Mouse (Mus musculus) heart, embryonic 14.5 days (tissue): ENCODE data around the gene Gps2. TPM values are rescaled to one million over a fixed set of nuclear protein-coding genes. Genes with fewer than 3 reads are reported as not detected.

Experiments
- ATAC-seq: fragments of 200-750 bp; cut with Nextera tagmentation; 2 replicates; pipeline ENCODE4 v1.8.0; 2017; ENCODE audit warnings: low read depth, moderate TSS enrichment; ENCODE audit not compliant: insufficient number of reproducible peaks, insufficient read depth, low FRiP score
- H3K27ac ChIP-seq, 2 experiments: fragments of 200-500 bp in 1 of 2; fragments of 300-500 bp in 1 of 2; sonication (generic) in 1 of 2; replicated peaks in 1 of 2; 2 replicates each; pipeline ENCODE4 v1.5.1; 2012 to 2014; ENCODE audit warnings: low read depth in 2 of 2, low read length in 2 of 2, control low read depth in 1 of 2, mild to moderate bottlenecking in 1 of 2, mixed read lengths in 1 of 2; ENCODE audit not compliant: control insufficient read depth in 1 of 2, insufficient read depth in 1 of 2
- H3K27me3 ChIP-seq: fragments of 300-500 bp; sonication (generic); 2 replicates; pipeline ENCODE4 v1.6.1; 2014; ENCODE audit warnings: mild to moderate bottlenecking, low read length, control low read depth; ENCODE audit not compliant: control insufficient read depth, insufficient read depth
- H3K36me3 ChIP-seq: fragments of 300-500 bp; sonication (generic); 2 replicates; pipeline ENCODE4 v1.6.1; 2014; ENCODE audit warnings: mild to moderate bottlenecking, control low read depth, low read length, mixed read lengths; ENCODE audit not compliant: control insufficient read depth, insufficient read depth
- H3K4me1 ChIP-seq, 2 experiments: fragments of 200-500 bp in 1 of 2; fragments of 300-500 bp in 1 of 2; sonication (generic) in 1 of 2; 2 replicates each; pipeline ENCODE4 v1.6.1; 2012 to 2014; ENCODE audit warnings: low read length in 2 of 2, control low read depth in 1 of 2, mixed read lengths in 1 of 2; ENCODE audit not compliant: control insufficient read depth in 2 of 2, insufficient read depth in 2 of 2
- H3K4me2 ChIP-seq: fragments of 300-500 bp; sonication (generic); 2 replicates; pipeline ENCODE4 v1.6.1; 2014; ENCODE audit warnings: mild to moderate bottlenecking, low read length
- H3K4me3 ChIP-seq, 2 experiments: fragments of 200-500 bp in 1 of 2; fragments of 300-500 bp in 1 of 2; sonication (generic) in 1 of 2; 2 replicates each; pipeline ENCODE4 v1.5.1; 2012 to 2014; ENCODE audit warnings: low read length in 2 of 2, mild to moderate bottlenecking in 2 of 2, control low read depth in 1 of 2, low read depth in 1 of 2, moderate library complexity in 1 of 2; ENCODE audit not compliant: control insufficient read depth in 1 of 2, insufficient read depth in 1 of 2
- H3K9ac ChIP-seq: fragments of 300-500 bp; sonication (generic); 2 replicates; pipeline ENCODE4 v1.6.1; 2014; ENCODE audit warnings: mild to moderate bottlenecking, low read length
- H3K9me3 ChIP-seq: fragments of 300-500 bp; sonication (generic); 2 replicates; pipeline ENCODE4 v1.6.1; 2016; ENCODE audit warnings: low read length, control low read depth; ENCODE audit not compliant: control insufficient read depth
- WGBS: fragments of 180-500 bp; shearing (Covaris S2); extraction: QIAGEN DNeasy Blood & Tissue Kit; methylation state at CpG from one replicate; pipeline ENCODE4 v1.1.7; 2014; 5-methylcytosine and 5-hydroxymethylcytosine counted together
- polyA plus RNA-seq: library from polyadenylated mRNA; unstranded; fragments of >200 nt; fragmentation: Nextera tagmentation; extraction: Ambion mirVana; gene quantifications from 2 replicates; pipeline ENCODE4 v1.2.1, GENCODE M21; 2014

Gene Gps2
- polyA plus RNA-seq, 1 experiment from 2014 or later = 45.2 TPM

DNA sequence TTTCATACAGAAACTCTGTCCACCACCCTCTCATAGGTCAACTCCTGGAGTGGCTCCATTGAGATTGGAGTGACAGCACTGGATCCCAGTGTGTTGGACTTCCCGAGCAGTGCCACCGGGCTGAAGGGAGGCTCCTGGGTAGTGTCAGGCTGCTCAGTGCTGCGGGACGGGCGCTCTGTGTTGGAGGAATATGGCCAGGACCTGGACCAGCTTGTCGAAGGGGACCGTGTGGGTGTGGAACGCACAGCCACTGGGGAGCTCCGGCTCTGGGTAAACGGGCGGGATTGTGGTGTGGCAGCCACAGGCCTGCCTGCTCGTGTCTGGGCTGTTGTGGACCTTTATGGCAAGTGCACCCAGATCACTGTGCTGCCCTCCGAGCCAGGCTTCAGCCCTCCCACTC is 10.7 kb upstream of the Gps2 start:
- WGBS = 83% methylated on average over 13 of the region's 13 CpGs
- peaks cover 14 to 27% of the 10 kb centered on the region in 2 experiments for H3K4me1 ChIP-seq
- no peaks in the 10 kb centered on the region for H3K27me3 ChIP-seq
- H3K4me3 ChIP-seq = peak overlapping the region in 1 of 2 experiments; percentile 85; a peak in 1 of 4 replicates
- ATAC-seq = no peak
- H3K4me2 ChIP-seq = peak overlapping the region; percentile 99
- no peak overlapping the region for H3K27ac ChIP-seq
- H3K9ac ChIP-seq = peak overlapping the region; percentile 94
- peaks cover 51% of the 10 kb centered on the region for H3K36me3 ChIP-seq
- H3K9me3 ChIP-seq = no peaks in the 10 kb centered on the region

DNA sequence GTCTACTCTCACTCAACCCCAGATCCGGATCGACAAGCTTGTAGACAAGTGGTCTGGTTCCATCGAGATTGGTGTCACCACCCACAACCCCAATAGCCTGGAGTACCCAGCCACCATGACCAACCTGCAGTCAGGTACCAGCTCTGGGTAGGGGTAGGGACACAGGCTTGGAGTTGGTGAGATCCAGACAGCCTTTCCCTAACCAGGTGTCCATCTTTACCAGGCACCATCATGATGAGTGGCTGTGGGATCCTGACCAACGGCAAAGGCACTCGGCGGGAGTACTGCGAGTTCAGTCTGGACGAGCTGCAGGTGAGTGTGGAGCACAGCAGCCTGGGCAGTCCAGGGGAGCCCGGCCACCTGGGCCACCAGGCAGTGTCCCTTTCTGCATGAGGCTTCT is 9.4 kb upstream of the Gps2 start:
- H3K27ac ChIP-seq = no peak overlapping the region
- no peak overlapping the region for H3K4me2 ChIP-seq
- H3K4me3 ChIP-seq = no peak overlapping the region
- peaks cover 13 to 19% of the 10 kb centered on the region in 2 experiments for H3K4me1 ChIP-seq
- WGBS = 91% methylated on average over 9 of the region's 9 CpGs
- no peak for ATAC-seq
- no peaks in the 10 kb centered on the region for H3K27me3 ChIP-seq
- peaks cover 64% of the 10 kb centered on the region for H3K36me3 ChIP-seq
- no peaks in the 10 kb centered on the region for H3K9me3 ChIP-seq
- H3K9ac ChIP-seq = no peak overlapping the region

DNA sequence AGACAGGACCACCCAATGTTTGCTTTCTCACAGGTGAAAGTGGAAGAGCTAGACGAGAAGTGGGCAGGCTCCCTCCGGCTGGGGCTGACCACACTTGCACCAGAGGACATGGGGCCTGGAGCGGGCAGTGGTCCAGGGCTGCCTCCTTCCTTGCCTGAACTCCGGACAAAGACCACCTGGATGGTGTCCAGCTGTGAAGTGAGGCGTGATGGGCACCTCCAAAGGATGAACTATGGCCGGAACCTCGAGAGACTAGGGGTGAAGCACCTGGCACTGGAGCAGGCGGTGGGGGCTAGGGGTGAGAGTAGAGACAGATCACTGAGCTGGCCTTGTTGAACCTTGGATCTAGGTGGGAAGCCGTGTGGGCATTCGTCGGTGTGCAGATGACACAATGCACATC is 5.0 kb upstream of the Gps2 start:
- 92% methylated on average over 11 of the region's 11 CpGs for WGBS
- Histone ChIP-seq H3K4me1 (peaks cover 3 to 5% of the 10 kb centered on the region in 2 experiments; a peak in 3 of 4 replicates), H3K36me3 (peaks cover 97% of the 10 kb centered on the region), H3K4me3 (no peak overlapping the region), H3K27me3 (no peaks in the 10 kb centered on the region), H3K9me3 (no peaks in the 10 kb centered on the region), H3K4me2 (no peak overlapping the region), H3K9ac (no peak overlapping the region), H3K27ac (no peak overlapping the region)
- no peak for ATAC-seq

DNA sequence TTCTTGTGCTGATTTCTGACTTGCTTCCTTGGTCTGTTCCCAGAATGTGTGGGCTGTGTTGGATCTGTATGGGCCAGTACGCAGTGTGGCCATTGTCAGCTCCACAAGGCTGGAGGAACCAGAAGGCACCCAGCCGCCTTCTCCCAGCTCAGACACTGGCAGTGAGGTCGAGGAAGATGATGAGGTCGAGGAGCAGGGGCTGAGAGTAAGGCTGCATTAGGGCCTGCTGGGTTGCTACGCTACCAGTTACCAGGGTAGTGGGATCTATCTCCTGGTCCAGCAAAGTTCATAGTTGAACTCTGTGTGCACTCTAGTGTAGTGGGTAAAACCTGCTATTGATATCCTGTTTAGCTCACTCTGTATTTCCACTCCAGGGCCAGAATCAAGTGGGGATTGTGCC is 4.5 kb upstream of the Gps2 start:
- H3K27ac ChIP-seq = no peak overlapping the region
- ATAC-seq = no peak

GRCm38 (mm10) chr11:69910177-69910576 is 3.5 kb upstream of the Gps2 start:
- Histone ChIP-seq H3K9me3 (no peaks in the 10 kb centered on the region), H3K4me3 (no peak overlapping the region), H3K36me3 (peaks cover 88% of the 10 kb centered on the region), H3K27me3 (no peaks in the 10 kb centered on the region), H3K9ac (no peak overlapping the region), H3K4me1 (peaks cover 11 to 12% of the 10 kb centered on the region in 2 experiments), H3K4me2 (no peak overlapping the region), H3K27ac (no peak overlapping the region)
- ATAC-seq = no peak
- 95% methylated on average over 8 of the region's 8 CpGs for WGBS

More for the DNA sequence above, 4.5 kb upstream of the Gps2 start:
- peaks cover 3 to 5% of the 10 kb centered on the region in 2 experiments; a peak in 3 of 4 replicates for H3K4me1 ChIP-seq
- WGBS = 88% methylated on average over 5 of the region's 5 CpGs
- H3K36me3 ChIP-seq = peaks cover 92% of the 10 kb centered on the region
- no peaks in the 10 kb centered on the region for H3K27me3 ChIP-seq
- H3K9me3 ChIP-seq = no peaks in the 10 kb centered on the region
- H3K4me2 ChIP-seq = no peak overlapping the region
- H3K9ac ChIP-seq = no peak overlapping the region
- no peak overlapping the region for H3K4me3 ChIP-seq

- Histone ChIP-seq H3K27ac (no peak overlapping the region), H3K9ac (no peak overlapping the region), H3K36me3 (peaks cover 88% of the 10 kb centered on the region), H3K4me2 (no peak overlapping the region), H3K27me3 (no peaks in the 10 kb centered on the region), H3K4me3 (no peak overlapping the region), H3K9me3 (no peaks in the 10 kb centered on the region), H3K4me1 (peaks cover 11 to 17% of the 10 kb centered on the region in 2 experiments)
- WGBS = 87% methylated on average over 17 of the region's 17 CpGs
- no peak for ATAC-seq
Observed at GRCm38 (mm10) chr11:69910781-69911560, 2.7 kb upstream of the Gps2 start.

DNA sequence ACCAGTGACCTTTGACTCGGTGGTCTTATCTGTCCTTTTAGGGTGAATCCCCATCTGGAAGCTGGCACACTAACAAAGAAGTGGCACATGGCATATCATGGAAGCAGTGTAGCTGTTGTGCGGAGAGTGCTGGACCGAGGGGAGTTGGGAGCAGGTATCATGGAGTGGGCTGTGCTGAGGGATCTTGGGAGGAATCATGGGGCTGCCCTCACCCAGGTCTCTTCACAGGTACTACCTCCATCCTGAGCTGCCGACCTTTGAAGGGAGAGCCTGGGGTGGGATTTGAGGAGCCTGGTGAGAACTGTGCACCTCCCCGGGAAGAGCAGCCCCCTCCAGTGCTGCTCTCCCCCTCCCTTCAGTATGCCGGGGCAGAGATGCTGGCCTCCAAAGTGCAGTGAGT is 2.0 kb upstream of the Gps2 start:
- 90% methylated on average over 6 of the region's 6 CpGs for WGBS

More for the DNA sequence above, 2.0 kb upstream of the Gps2 start:
- H3K4me2 ChIP-seq = no peak overlapping the region
- ATAC-seq = no peak
- H3K4me1 ChIP-seq = peaks cover 13 to 20% of the 10 kb centered on the region in 2 experiments
- H3K27ac ChIP-seq = no peak overlapping the region
- H3K9me3 ChIP-seq = no peaks in the 10 kb centered on the region
- H3K27me3 ChIP-seq = no peaks in the 10 kb centered on the region
- H3K36me3 ChIP-seq = peaks cover 88% of the 10 kb centered on the region
- no peak overlapping the region for H3K9ac ChIP-seq
- H3K4me3 ChIP-seq = no peak overlapping the region
